8 mouse cellular contexts compared by ENCODE assay signal in the genomic region with DNA sequence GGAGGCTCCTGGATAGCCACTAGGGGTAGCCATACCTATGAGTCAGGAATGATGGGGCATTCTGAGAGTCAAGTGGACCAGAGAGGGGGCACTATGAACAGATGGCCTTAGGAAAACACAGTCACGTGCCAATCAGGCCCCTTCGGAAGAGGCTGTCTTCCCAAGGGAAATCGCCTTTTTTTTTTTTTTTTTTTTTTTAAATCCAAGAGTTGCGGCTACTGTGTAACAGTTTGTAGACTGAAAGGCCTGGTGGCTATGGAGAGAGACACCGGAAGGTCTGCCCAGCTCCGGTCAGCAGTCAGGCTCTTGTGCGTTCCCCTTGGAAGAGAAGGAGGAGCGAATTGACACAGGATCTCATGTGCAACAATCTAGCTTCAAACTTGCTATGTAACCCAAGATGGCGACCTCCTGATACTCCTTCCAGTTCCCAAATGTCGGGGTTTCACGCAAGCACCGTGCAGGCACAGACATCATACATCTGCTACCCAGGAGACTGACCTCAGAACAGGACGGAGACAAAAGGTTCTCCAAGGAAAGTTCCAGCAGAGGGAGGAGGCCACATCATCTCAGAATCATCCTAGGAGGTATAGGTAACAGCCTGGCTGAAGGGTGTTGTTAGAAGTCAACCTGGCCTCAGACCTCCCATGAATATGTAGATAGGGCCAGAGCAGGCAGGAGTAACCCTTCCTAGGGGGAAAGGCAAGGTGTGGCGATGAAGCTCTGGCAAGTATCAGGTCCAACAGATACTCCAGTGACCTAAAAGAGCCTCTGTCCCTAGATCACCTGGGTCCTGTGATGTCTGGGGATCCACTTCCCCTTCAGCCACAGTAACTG. TPM values are rescaled to one million over a fixed set of nuclear protein-coding genes. Genes with fewer than 3 reads are reported as not detected.
A peak's percentile ranks its signal among the peaks of the same experiment; 100 is the strongest.
DNase-seq lines count a peak whose midpoint lies in the region; ATAC-seq and TF ChIP-seq lines count a peak whose summit lies in the region.

No protein-coding gene starts in this region.

- H3K4me2 ChIP-seq in kidney, embryonic 16.5 days (replicated peaks; ENCODE audit: low read depth, low read length), result peak overlapping the region; percentile 92
- H3K4me2 ChIP-seq in hindbrain, embryonic 14.5 days (replicated peaks), result peak overlapping the region; percentile 91
- peak overlapping the region; percentile 96 for H3K4me2 ChIP-seq in midbrain, embryonic 16.5 days (ENCODE audit: low read length)

- H3K9ac ChIP-seq in kidney, embryonic 16.5 days (replicated peaks; ENCODE audit: low read length), result peak overlapping the region; percentile 85
- peak overlapping the region; percentile 63; the same call in 1 of the 2 replicates for H3K9ac ChIP-seq in hindbrain, embryonic 14.5 days
- H3K9ac ChIP-seq in midbrain, embryonic 16.5 days (ENCODE audit: low read depth, low read length), result peak overlapping the region; percentile 69

- H3K27me3 ChIP-seq in kidney, embryonic 16.5 days (ENCODE audit: insufficient read depth, low read length), result no peaks in the 10 kb centered on the region
- no peaks in the 10 kb centered on the region for H3K27me3 ChIP-seq in hindbrain, embryonic 14.5 days (ENCODE audit: control insufficient read depth, insufficient read depth, low read length)
- no peaks in the 10 kb centered on the region for H3K27me3 ChIP-seq in midbrain, embryonic 16.5 days (ENCODE audit: control insufficient read depth, insufficient read depth, low read depth, low read length)

- no peaks in the 10 kb centered on the region for H3K9me3 ChIP-seq in kidney, embryonic 16.5 days (ENCODE audit: low read length)
- H3K9me3 ChIP-seq in hindbrain, embryonic 14.5 days (ENCODE audit: control insufficient read depth, low read length), result no peaks in the 10 kb centered on the region
- H3K9me3 ChIP-seq in midbrain, embryonic 16.5 days (replicated peaks; ENCODE audit: control insufficient read depth, low read length, poor library complexity, severe bottlenecking), result no peaks in the 10 kb centered on the region

- DNase-seq in kidney, postnatal 10 days, result no peak
- DNase-seq in brain, embryonic 14.5 days (ENCODE audit: low read depth), result no peak
- DNase-seq in hindbrain, embryonic 14.5 days (ENCODE audit: low spot score), result no peak
- no peak for DNase-seq in right cerebral cortex, postnatal 36 days (ENCODE audit: low spot score in 2 of 2)
- DNase-seq in adrenal gland, postnatal 14 days, result no peak
- no peak for DNase-seq in left cerebral cortex, postnatal 25 days (ENCODE audit: low spot score in 2 of 2)

- peaks cover 35% of the 10 kb centered on the region for H3K4me1 ChIP-seq in kidney, embryonic 16.5 days (ENCODE audit: insufficient read depth, low read length)
- peaks cover 15% of the 10 kb centered on the region; the same call in 1 of the 2 replicates for H3K4me1 ChIP-seq in hindbrain, embryonic 14.5 days (replicated peaks; ENCODE audit: control insufficient read depth, insufficient read depth, low read length)
- H3K4me1 ChIP-seq in midbrain, embryonic 16.5 days (ENCODE audit: control insufficient read depth, insufficient read depth, low read length), result peaks cover 15% of the 10 kb centered on the region

- H3K4me3 ChIP-seq in kidney, embryonic 16.5 days (ENCODE audit: low read length), result peak overlapping the region; percentile 79
- peak overlapping the region; percentile 64 for H3K4me3 ChIP-seq in hindbrain, embryonic 14.5 days (replicated peaks; ENCODE audit: low read length)
- peak overlapping the region; percentile 64 for H3K4me3 ChIP-seq in midbrain, embryonic 16.5 days (ENCODE audit: low read depth, low read length)

- H3K27ac ChIP-seq in kidney, embryonic 16.5 days (ENCODE audit: low read length), result peak overlapping the region; percentile 94
- H3K27ac ChIP-seq in hindbrain, embryonic 14.5 days, result 0 out of 2 replicates have a peak overlapping the region, but pooled peaks have one; percentile 53
- H3K27ac ChIP-seq in midbrain, embryonic 16.5 days (ENCODE audit: low read length), result peak overlapping the region; percentile 70

- intact Hi-C loops in left cerebral cortex, postnatal 25 days (cut with DNase I), result loop anchor here (5.0 kb wide), 1 partner anchor 72 kb away; no protein-coding TSS in a partner anchor

- no peak for TF ChIP-seq POLR2A in brain, embryonic 14.5 days (IDR thresholded peaks at IDR 0.05; ENCODE audit: borderline replicate concordance, extremely low read depth, insufficient read depth, insufficient read length, poor library complexity, severe bottlenecking)

- peaks cover 6% of the 10 kb centered on the region for H3K36me3 ChIP-seq in kidney, embryonic 16.5 days (ENCODE audit: insufficient read depth, low read length)
- peaks cover 6% of the 10 kb centered on the region for H3K36me3 ChIP-seq in hindbrain, embryonic 14.5 days (replicated peaks; ENCODE audit: control insufficient read depth, insufficient read depth)
- H3K36me3 ChIP-seq in midbrain, embryonic 16.5 days (ENCODE audit: control insufficient read depth, insufficient read depth, low read length), result peaks cover 4% of the 10 kb centered on the region

- TF ChIP-seq CTCF in brain, embryonic 14.5 days (IDR thresholded peaks at IDR 0.05; ENCODE audit: borderline replicate concordance, extremely low read depth, insufficient read depth, insufficient read length), result peak; percentile 40; the same call in 1 of the 2 replicates

- no peak; the same call in 1 of the 2 replicates for ATAC-seq in kidney, embryonic 16.5 days (ENCODE audit: low FRiP score, low TSS enrichment)
- no peak for ATAC-seq in hindbrain, embryonic 14.5 days (ENCODE audit: low FRiP score)
- no peak for ATAC-seq in midbrain, embryonic 16.5 days

- 38% methylated on average over 14 of the region's 14 CpGs for WGBS in kidney, embryonic 16.5 days
- WGBS in hindbrain, embryonic 14.5 days, result 44% methylated on average over 14 of the region's 14 CpGs
- WGBS in midbrain, embryonic 16.5 days, result 51% methylated on average over 14 of the region's 14 CpGs

RNA-seq across cellular contexts. Expression of a gene that starts 1.2 kb away (rescaled TPM):
- polyA plus RNA-seq in kidney, embryonic 16.5 days (2015; fragmentation: Nextera tagmentation; extraction: Ambion mirVana), result 33.5 and 37.6 TPM in 2 replicates
- polyA plus RNA-seq in brain, embryonic 14.5 days (2012; rRNA removed), result 22.3 and 48.5 TPM in 2 replicates
- 8.4 and 8.7 TPM in 2 replicates for polyA plus RNA-seq in hindbrain, embryonic 14.5 days (2014; fragmentation: Nextera tagmentation; extraction: Ambion mirVana)
- polyA plus RNA-seq in midbrain, embryonic 16.5 days (2015; fragmentation: Nextera tagmentation; extraction: Ambion mirVana), result 6.9 and 7.9 TPM in 2 replicates
- 10.0 and 10.9 TPM in 2 replicates for total RNA-seq in adrenal gland, postnatal 14 days (2021)
- total RNA-seq in left cerebral cortex, postnatal 25 days (2021), result 1 to 10 TPM in 1 of 2 experiments, under 1 TPM in 1; 0.85 to 1.4 TPM

RNA-seq across cellular contexts. Expression of a gene that starts 9.0 kb away (rescaled TPM):
- 91.5 and 95.5 TPM in 2 replicates for polyA plus RNA-seq in kidney, embryonic 16.5 days (2015; fragmentation: Nextera tagmentation; extraction: Ambion mirVana)
- polyA plus RNA-seq in brain, embryonic 14.5 days (2012; rRNA removed), result 113 and 173 TPM in 2 replicates
- polyA plus RNA-seq in hindbrain, embryonic 14.5 days (2014; fragmentation: Nextera tagmentation; extraction: Ambion mirVana), result 92.6 and 95.8 TPM in 2 replicates
- 91.0 and 92.2 TPM in 2 replicates for polyA plus RNA-seq in midbrain, embryonic 16.5 days (2015; fragmentation: Nextera tagmentation; extraction: Ambion mirVana)
- total RNA-seq in adrenal gland, postnatal 14 days (2021), result 53.7 and 60.7 TPM in 2 replicates
- 10 to 100 TPM; 82.3 to 87.2 TPM for total RNA-seq in left cerebral cortex, postnatal 25 days (2021)

RNA-seq across cellular contexts. Expression of a gene that starts 10.5 kb away (rescaled TPM):
- 511 and 518 TPM in 2 replicates for polyA plus RNA-seq in kidney, embryonic 16.5 days (2015; fragmentation: Nextera tagmentation; extraction: Ambion mirVana)
- polyA plus RNA-seq in brain, embryonic 14.5 days (2012; rRNA removed), result 237 and 255 TPM in 2 replicates
- 347 and 348 TPM in 2 replicates for polyA plus RNA-seq in hindbrain, embryonic 14.5 days (2014; fragmentation: Nextera tagmentation; extraction: Ambion mirVana)
- 319 and 320 TPM in 2 replicates for polyA plus RNA-seq in midbrain, embryonic 16.5 days (2015; fragmentation: Nextera tagmentation; extraction: Ambion mirVana)
- 170 and 174 TPM in 2 replicates for total RNA-seq in adrenal gland, postnatal 14 days (2021)
- 100 to 1,000 TPM; 170 to 176 TPM for total RNA-seq in left cerebral cortex, postnatal 25 days (2021)

RNA-seq across cellular contexts. Expression of a gene that starts 31.8 kb away (rescaled TPM):
- 127 and 131 TPM in 2 replicates for polyA plus RNA-seq in kidney, embryonic 16.5 days (2015; fragmentation: Nextera tagmentation; extraction: Ambion mirVana)
- 61.7 and 66.2 TPM in 2 replicates for polyA plus RNA-seq in brain, embryonic 14.5 days (2012; rRNA removed)
- polyA plus RNA-seq in hindbrain, embryonic 14.5 days (2014; fragmentation: Nextera tagmentation; extraction: Ambion mirVana), result 44.8 and 49.2 TPM in 2 replicates
- polyA plus RNA-seq in midbrain, embryonic 16.5 days (2015; fragmentation: Nextera tagmentation; extraction: Ambion mirVana), result 43.4 and 50.3 TPM in 2 replicates
- total RNA-seq in adrenal gland, postnatal 14 days (2021), result 105 and 107 TPM in 2 replicates
- 10 to 100 TPM; 57.5 to 59.7 TPM for total RNA-seq in left cerebral cortex, postnatal 25 days (2021)

RNA-seq across cellular contexts. Expression of a gene that starts 38.7 kb away (rescaled TPM):
- polyA plus RNA-seq in kidney, embryonic 16.5 days (2015; fragmentation: Nextera tagmentation; extraction: Ambion mirVana), result 1.1 and 1.3 TPM in 2 replicates
- polyA plus RNA-seq in brain, embryonic 14.5 days (2012; rRNA removed), result 0.51 and 0.69 TPM in 2 replicates
- polyA plus RNA-seq in hindbrain, embryonic 14.5 days (2014; fragmentation: Nextera tagmentation; extraction: Ambion mirVana), result 0.40 and 0.72 TPM in 2 replicates
- polyA plus RNA-seq in midbrain, embryonic 16.5 days (2015; fragmentation: Nextera tagmentation; extraction: Ambion mirVana), result 0.34 and 0.62 TPM in 2 replicates
- 0.44 and 4.5 TPM in 2 replicates for total RNA-seq in adrenal gland, postnatal 14 days (2021)
- 10 to 100 TPM; 55.6 to 58.5 TPM for total RNA-seq in left cerebral cortex, postnatal 25 days (2021)
